Mouse (Mus musculus) liver, postnatal 0 days (tissue): ENCODE data around the gene Cabin1. TPM values are rescaled to one million over a fixed set of nuclear protein-coding genes. Genes with fewer than 3 reads are reported as not detected.

Source experiments
- ATAC-seq: fragments of 200-750 bp; cut with Nextera tagmentation; 2 replicates; pipeline ENCODE4 v1.8.0; 2017; ENCODE audit warnings: mild to moderate bottlenecking, moderate library complexity
- DNase-seq: peaks from one replicate; pipeline ENCODE4 v3.0.0-alpha.2; 2016
- H3K27ac ChIP-seq: fragments of 300-500 bp; sonication (generic); 2 replicates; pipeline ENCODE4 v1.5.1; 2014; ENCODE audit warnings: antibody characterized with exemption, moderate library complexity, mild to moderate bottlenecking, low read depth
- H3K27me3 ChIP-seq: fragments of 300-500 bp; sonication (generic); 2 replicates; pipeline ENCODE4 v1.6.1; 2014; ENCODE audit warnings: low read length, control low read depth, mixed read lengths; ENCODE audit not compliant: insufficient read depth
- H3K36me3 ChIP-seq: fragments of 300-500 bp; sonication (generic); replicated peaks from 2 replicates; pipeline ENCODE4 v1.6.1; 2014; ENCODE audit warnings: mild to moderate bottlenecking, control low read depth, low read length, moderate library complexity, mixed read lengths; ENCODE audit not compliant: insufficient read depth
- H3K4me1 ChIP-seq: fragments of 300-500 bp; sonication (generic); 2 replicates; pipeline ENCODE4 v1.6.1; 2014; ENCODE audit warnings: antibody characterized with exemption, mild to moderate bottlenecking, control low read depth; ENCODE audit not compliant: insufficient read depth
- H3K4me2 ChIP-seq: fragments of 300-500 bp; sonication (generic); 2 replicates; pipeline ENCODE4 v1.6.1; 2014; ENCODE audit warnings: low read depth, mild to moderate bottlenecking, low read length, moderate library complexity, mixed read lengths
- H3K4me3 ChIP-seq: fragments of 300-500 bp; sonication (generic); 2 replicates; pipeline ENCODE4 v1.5.1; 2014; ENCODE audit warnings: low read depth, low read length
- H3K9ac ChIP-seq: fragments of 300-500 bp; sonication (generic); replicated peaks from 2 replicates; pipeline ENCODE4 v1.6.1; 2014; ENCODE audit warnings: mild to moderate bottlenecking, moderate library complexity
- H3K9me3 ChIP-seq: fragments of 300-500 bp; sonication (generic); 2 replicates; pipeline ENCODE4 v1.6.1; 2016; ENCODE audit warnings: mild to moderate bottlenecking, control low read depth, low read length, mixed read lengths
- CTCF ChIP-seq: sonication (generic); IDR thresholded peaks from 2 replicates; pipeline ENCODE4 v1.5.1; 2016; ENCODE audit warnings: antibody characterized with exemption, low read depth
- EP300 ChIP-seq: IDR thresholded peaks from 2 replicates; pipeline ENCODE4 v1.6.1; 2016; ENCODE audit warnings: antibody characterized with exemption, low read depth, mild to moderate bottlenecking
- WGBS: fragments of 180-500 bp; shearing (Covaris S2); extraction: QIAGEN DNeasy Blood & Tissue Kit; methylation state at CpG from one replicate; pipeline ENCODE4 v1.1.7; 2014; ENCODE audit not compliant: insufficient replicate concordance; 5-methylcytosine and 5-hydroxymethylcytosine counted together
- polyA plus RNA-seq: library from polyadenylated mRNA; unstranded; fragments of >200 nt; fragmentation: Nextera tagmentation; extraction: Ambion mirVana; gene quantifications from 2 replicates; pipeline ENCODE4 v1.2.1, GENCODE M21; 2015

Gene Cabin1
- polyA plus RNA-seq, 1 experiment from 2014 or later = 9.1 TPM

- Histone ChIP-seq H3K27ac (peak overlapping the region; percentile 77), H3K4me2 (peak overlapping the region; percentile 51), H3K36me3 (no peaks in the 10 kb centered on the region), H3K4me1 (peaks cover 15% of the 10 kb centered on the region), H3K4me3 (0 out of 2 replicates have a peak overlapping the region, but pooled peaks have one; percentile 7), H3K27me3 (no peaks in the 10 kb centered on the region), H3K9me3 (no peaks in the 10 kb centered on the region), H3K9ac (0 out of 2 replicates have a peak overlapping the region, but pooled peaks have one; percentile 18)
- no peak for TF ChIP-seq CTCF
- TF ChIP-seq EP300 = peak; percentile 42; the same call in 1 of the 2 replicates
- ATAC-seq = peak; percentile 45
- no peak for DNase-seq
- WGBS = 10% methylated on average over 3 of the region's 3 CpGs
Measured at GRCm38 (mm10) chr10:75794880-75795279, 30.7 kb upstream of the Cabin1 start.

DNA sequence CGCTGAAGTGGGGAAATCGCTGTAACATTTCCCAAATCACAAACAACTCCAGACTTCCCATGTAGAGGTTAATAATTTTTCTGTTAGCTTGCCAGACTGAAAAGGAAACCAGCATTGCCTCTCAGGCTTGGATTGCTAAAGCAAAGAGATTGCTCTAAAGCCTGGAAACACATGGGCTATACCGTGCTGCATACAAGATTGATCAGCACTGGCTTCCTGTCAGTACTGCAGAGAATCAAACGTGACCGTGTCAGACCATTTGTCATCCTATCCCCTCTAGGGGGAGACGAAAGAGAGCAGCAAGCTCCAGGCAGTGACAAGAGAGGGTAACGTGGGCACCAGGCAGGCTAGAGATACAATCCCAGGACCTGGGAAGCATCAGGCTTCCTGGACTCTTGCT, 26.6 kb upstream of the Cabin1 start:
- ATAC-seq = peak; percentile 28
- Histone ChIP-seq H3K9ac (no peak overlapping the region), H3K27me3 (no peaks in the 10 kb centered on the region), H3K36me3 (no peaks in the 10 kb centered on the region), H3K27ac (peak overlapping the region; percentile 76), H3K4me1 (peaks cover 3% of the 10 kb centered on the region; the same call in 1 of the 2 replicates), H3K4me3 (no peak overlapping the region), H3K4me2 (no peak overlapping the region), H3K9me3 (no peaks in the 10 kb centered on the region)
- TF ChIP-seq CTCF = peak; percentile 53
- no peak for TF ChIP-seq EP300
- DNase-seq = no peak
- 12% methylated on average over 7 of the region's 7 CpGs for WGBS

DNA sequence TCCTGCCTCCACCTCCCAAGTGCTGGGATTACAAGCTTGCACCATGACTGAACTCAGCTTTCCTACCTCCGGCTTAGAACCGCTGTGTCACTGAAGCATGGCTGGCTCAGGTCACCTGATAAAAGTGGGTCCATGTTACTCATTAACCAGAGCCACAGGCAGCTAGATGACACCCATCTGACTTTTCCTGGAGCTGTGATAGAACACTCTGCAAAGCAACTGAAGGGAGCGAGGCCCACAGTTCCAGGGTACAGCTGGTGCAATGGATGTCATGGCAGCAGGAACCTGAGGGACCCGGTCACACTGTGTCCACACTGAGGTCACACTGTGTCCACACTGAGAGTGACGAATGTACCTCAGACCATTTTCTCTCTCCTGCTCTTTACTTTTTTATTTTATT, 25.7 kb upstream of the Cabin1 start:
- Histone ChIP-seq H3K4me2 (no peak overlapping the region), H3K4me3 (no peak overlapping the region), H3K27ac (peak overlapping the region; percentile 76), H3K27me3 (no peaks in the 10 kb centered on the region), H3K9ac (no peak overlapping the region), H3K4me1 (peaks cover 9% of the 10 kb centered on the region), H3K36me3 (no peaks in the 10 kb centered on the region), H3K9me3 (no peaks in the 10 kb centered on the region)
- WGBS = 54% methylated on average over 5 of the region's 5 CpGs
- TF ChIP-seq CTCF = no peak
- no peak for TF ChIP-seq EP300
- DNase-seq (peak; percentile 48), ATAC-seq (peak; percentile 97)

GRCm38 (mm10) chr10:75789081-75789735, 25.1 kb upstream of the Cabin1 start:
- TF ChIP-seq CTCF (no peak), EP300 (no peak)
- Histone ChIP-seq H3K4me3 (no peak overlapping the region), H3K9ac (no peak overlapping the region), H3K27ac (peak overlapping the region; percentile 66), H3K27me3 (no peaks in the 10 kb centered on the region), H3K4me1 (peaks cover 10% of the 10 kb centered on the region), H3K4me2 (no peak overlapping the region), H3K36me3 (no peaks in the 10 kb centered on the region), H3K9me3 (no peaks in the 10 kb centered on the region)
- no peak for ATAC-seq
- 63% methylated on average over 6 of the region's 6 CpGs for WGBS
- DNase-seq = no peak

- Histone ChIP-seq H3K4me2 (no peak overlapping the region), H3K9me3 (no peaks in the 10 kb centered on the region), H3K27ac (no peak overlapping the region), H3K4me1 (peaks cover 10% of the 10 kb centered on the region), H3K36me3 (no peaks in the 10 kb centered on the region), H3K27me3 (no peaks in the 10 kb centered on the region), H3K4me3 (no peak overlapping the region), H3K9ac (no peak overlapping the region)
- DNase-seq = no peak
- TF ChIP-seq CTCF (no peak), EP300 (no peak)
- ATAC-seq = no peak
- WGBS = 81% methylated on average over 8 of the region's 8 CpGs
Measured at GRCm38 (mm10) chr10:75788277-75788676, 24.1 kb upstream of the Cabin1 start.

DNA sequence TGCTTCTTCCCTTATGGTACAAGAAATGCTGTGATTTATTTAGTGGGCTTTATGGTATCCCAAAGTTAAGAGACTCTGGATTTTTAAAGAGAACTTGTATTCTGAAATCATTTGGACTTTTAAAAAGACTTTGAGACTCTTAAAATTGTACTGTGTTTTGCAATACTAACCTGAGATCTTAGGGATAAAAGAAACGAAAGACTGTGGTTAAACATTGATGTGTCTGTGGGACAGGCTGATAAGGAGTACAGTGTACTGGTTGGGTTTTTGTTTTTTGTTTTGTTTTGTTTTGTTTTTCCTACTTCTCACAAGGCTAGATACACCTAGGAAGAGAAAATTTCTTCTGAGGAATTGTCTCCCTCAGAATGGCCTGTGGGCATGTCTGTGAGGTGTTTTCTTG, 21.3 kb upstream of the Cabin1 start:
- Histone ChIP-seq H3K4me2 (no peak overlapping the region), H3K27me3 (0 out of 2 replicates have a peak, but pooled peaks cover 3% of the 10 kb centered on the region), H3K36me3 (no peaks in the 10 kb centered on the region), H3K9me3 (no peaks in the 10 kb centered on the region), H3K9ac (no peak overlapping the region), H3K4me3 (no peak overlapping the region), H3K4me1 (peaks cover 12% of the 10 kb centered on the region), H3K27ac (no peak overlapping the region)
- TF ChIP-seq CTCF (no peak), EP300 (no peak)
- 24% methylated on average over 1 of the region's 1 CpGs for WGBS
- DNase-seq (no peak), ATAC-seq (no peak)
